Mouse (Mus musculus): ENCODE measurements around the gene Dach1. TPM values are rescaled to one million over a fixed set of nuclear protein-coding genes. Genes with fewer than 3 reads are reported as not detected.

The Dach1 gene
- 14.4 and 16.5 TPM in 2 replicates for polyA plus RNA-seq (2014; fragmentation: Nextera tagmentation; extraction: Ambion mirVana)

DNA sequence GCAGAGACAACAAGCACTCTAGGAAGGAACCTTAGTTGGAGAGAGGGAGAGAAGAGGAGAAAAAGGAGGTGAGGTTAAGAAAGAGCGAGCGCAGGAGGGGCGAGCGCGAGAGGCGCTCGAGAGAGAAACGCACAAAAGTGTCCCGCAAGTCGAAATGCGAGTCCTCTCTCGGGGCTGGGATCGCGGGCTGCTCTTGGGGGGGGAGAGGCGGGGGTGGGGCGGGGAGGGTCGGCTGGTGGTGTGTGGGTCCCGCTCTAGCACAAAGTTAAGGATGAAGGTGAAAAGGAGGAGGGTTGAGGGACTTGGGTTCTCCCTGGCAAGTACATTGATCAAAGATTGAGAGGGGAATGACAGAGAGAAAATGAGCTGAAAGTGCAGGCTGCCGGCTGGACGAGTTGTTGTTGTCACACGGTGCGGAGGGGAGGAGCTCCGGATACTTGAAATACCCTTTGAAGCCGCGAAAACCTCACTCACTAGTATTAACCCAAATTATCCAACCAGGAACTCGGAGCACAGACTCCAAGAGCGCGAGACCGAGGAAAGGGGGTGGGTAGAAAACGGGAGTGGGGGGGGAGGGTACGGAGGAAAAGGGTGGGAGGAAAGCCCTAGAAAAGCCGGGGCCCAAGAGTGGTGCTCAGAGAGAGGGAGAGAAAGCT lies at the start of gene Dach1:
Dach1 (minus strand) TSS at position 345 of the 656 bp plus-strand sequence.
- WGBS: under 1% methylated on average over 32 of the region's 32 CpGs
- ATAC-seq (ENCODE audit: insufficient number of reproducible peaks, low FRiP score, low TSS enrichment, low read depth) (peak; percentile 66), DNase-seq (ENCODE audit: low spot score) (peak; percentile 77)
- peak within 1 kb of the TSS; percentile 58 for H3K27ac ChIP-seq (replicated peaks; ENCODE audit: low read depth, low read length)
- no peaks in the 10 kb centered on the region for H3K36me3 ChIP-seq (ENCODE audit: control insufficient read depth, insufficient read depth, low read length)
- peak within 1 kb of the TSS; percentile 86 for H3K4me3 ChIP-seq (ENCODE audit: low read depth, low read length)
- peak within 1 kb of the TSS; percentile 89 for H3K9ac ChIP-seq (ENCODE audit: low read length)
- H3K9me3 ChIP-seq (ENCODE audit: control insufficient read depth, low read length): no peaks in the 10 kb centered on the region
- no peaks in the 10 kb centered on the region for H3K4me1 ChIP-seq (ENCODE audit: control insufficient read depth, insufficient read depth, low read length)
- H3K4me2 ChIP-seq (ENCODE audit: low read depth, severe bottlenecking): peak within 1 kb of the TSS; percentile 76
- no peaks in the 10 kb centered on the region for H3K27me3 ChIP-seq (ENCODE audit: control insufficient read depth, insufficient read depth, low read length)

DNA sequence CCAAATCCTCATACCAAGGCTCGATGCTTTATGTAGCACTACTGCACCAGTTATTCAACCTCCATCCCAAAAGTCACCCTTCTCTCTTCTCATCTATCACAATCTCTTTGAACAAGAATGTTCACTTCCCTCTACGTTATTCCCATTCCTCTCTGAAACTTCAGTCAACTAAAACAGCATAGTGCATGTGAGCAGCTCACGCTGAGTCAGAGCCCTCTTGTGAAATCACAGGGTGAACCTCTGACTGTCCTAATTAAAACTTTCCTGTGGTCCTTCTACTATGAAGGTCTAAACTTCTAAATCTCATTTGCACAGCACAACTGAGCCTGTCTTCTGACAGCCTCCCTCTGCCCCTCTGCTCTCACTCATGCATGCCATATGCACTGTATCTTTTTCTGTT lies 30.5 kb upstream of the Dach1 start:
- no peak for ATAC-seq (ENCODE audit: insufficient number of reproducible peaks, low FRiP score, low TSS enrichment, low read depth)
- no peaks in the 10 kb centered on the region for H3K27me3 ChIP-seq (ENCODE audit: control insufficient read depth, insufficient read depth, low read length)
- H3K4me2 ChIP-seq (ENCODE audit: low read depth, severe bottlenecking): no peak overlapping the region

DNA sequence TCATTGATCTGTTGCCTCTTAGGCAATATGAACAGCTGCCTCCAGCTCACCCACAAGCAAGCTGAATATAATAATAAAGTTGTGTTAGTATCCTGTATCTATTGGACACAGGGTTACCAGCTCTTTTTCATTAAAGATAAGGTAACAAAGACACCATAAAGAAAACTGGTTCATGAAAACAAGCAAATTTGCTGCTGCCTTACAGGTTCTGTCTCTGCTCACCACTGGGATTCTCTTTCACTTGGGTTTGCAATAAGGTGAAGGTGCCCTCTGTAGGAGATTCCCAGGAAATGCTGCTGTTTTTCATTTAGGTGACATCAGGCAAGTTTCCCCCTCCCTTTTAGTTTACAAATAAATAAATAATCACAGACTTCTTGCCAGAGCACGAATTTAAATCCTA lies 12.0 kb upstream of the Dach1 start:
- no peaks in the 10 kb centered on the region for H3K36me3 ChIP-seq (ENCODE audit: control insufficient read depth, insufficient read depth, low read length)
- ATAC-seq (ENCODE audit: insufficient number of reproducible peaks, low FRiP score, low TSS enrichment, low read depth) (no peak), DNase-seq (ENCODE audit: low spot score) (peak; percentile 35)
- H3K4me2 ChIP-seq (ENCODE audit: low read depth, severe bottlenecking): no peak overlapping the region
- H3K4me3 ChIP-seq (ENCODE audit: low read depth, low read length): no peak overlapping the region
- no peaks in the 10 kb centered on the region for H3K9me3 ChIP-seq (ENCODE audit: control insufficient read depth, low read length)
- H3K27me3 ChIP-seq (ENCODE audit: control insufficient read depth, insufficient read depth, low read length): no peaks in the 10 kb centered on the region
- 2% methylated on average over 1 of the region's 1 CpGs for WGBS
- H3K4me1 ChIP-seq (ENCODE audit: control insufficient read depth, insufficient read depth, low read length): no peaks in the 10 kb centered on the region
- H3K9ac ChIP-seq (ENCODE audit: low read length): no peak overlapping the region
- no peak overlapping the region for H3K27ac ChIP-seq (replicated peaks; ENCODE audit: low read depth, low read length)

More for the DNA sequence above, 30.5 kb upstream of the Dach1 start:
- WGBS: 83% methylated on average over 3 of the region's 3 CpGs
- Histone ChIP-seq H3K4me1 (ENCODE audit: control insufficient read depth, insufficient read depth, low read length) (no peaks in the 10 kb centered on the region), H3K9ac (ENCODE audit: low read length) (no peak overlapping the region), H3K4me3 (ENCODE audit: low read depth, low read length) (no peak overlapping the region), H3K27ac (replicated peaks; ENCODE audit: low read depth, low read length) (no peak overlapping the region), H3K36me3 (ENCODE audit: control insufficient read depth, insufficient read depth, low read length) (no peaks in the 10 kb centered on the region), H3K9me3 (ENCODE audit: control insufficient read depth, low read length) (no peaks in the 10 kb centered on the region)
- no peak for DNase-seq (ENCODE audit: low spot score)

DNA sequence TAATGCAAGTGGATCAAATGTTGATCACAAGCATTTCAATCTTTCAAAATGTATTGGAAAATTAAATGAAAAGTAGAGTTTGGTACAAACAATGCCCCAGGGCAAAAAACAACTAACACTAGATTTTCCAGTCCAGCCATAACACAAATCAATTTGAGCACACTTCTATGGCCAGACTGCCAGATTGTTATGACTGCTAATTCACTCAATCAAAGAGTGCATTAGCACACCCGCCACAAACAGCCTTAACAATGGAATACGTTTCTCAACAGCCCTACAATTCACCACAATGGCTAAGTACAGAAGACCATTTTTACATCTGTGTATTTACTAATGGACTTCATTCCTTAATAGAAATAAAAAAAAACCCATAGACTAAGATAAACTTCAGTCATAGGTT lies 4.3 kb upstream of the Dach1 start:
- no peaks in the 10 kb centered on the region for H3K36me3 ChIP-seq (ENCODE audit: control insufficient read depth, insufficient read depth, low read length)
- DNase-seq (ENCODE audit: low spot score) (no peak), ATAC-seq (ENCODE audit: insufficient number of reproducible peaks, low FRiP score, low TSS enrichment, low read depth) (no peak)
- no peak overlapping the region for H3K9ac ChIP-seq (ENCODE audit: low read length)
- no peak overlapping the region for H3K4me2 ChIP-seq (ENCODE audit: low read depth, severe bottlenecking)
- H3K4me1 ChIP-seq (ENCODE audit: control insufficient read depth, insufficient read depth, low read length): no peaks in the 10 kb centered on the region
- H3K9me3 ChIP-seq (ENCODE audit: control insufficient read depth, low read length): no peaks in the 10 kb centered on the region
- H3K4me3 ChIP-seq (ENCODE audit: low read depth, low read length): no peak overlapping the region
- H3K27me3 ChIP-seq (ENCODE audit: control insufficient read depth, insufficient read depth, low read length): no peaks in the 10 kb centered on the region
- no peak overlapping the region for H3K27ac ChIP-seq (replicated peaks; ENCODE audit: low read depth, low read length)
- 13% methylated on average over 2 of the region's 2 CpGs for WGBS

DNA sequence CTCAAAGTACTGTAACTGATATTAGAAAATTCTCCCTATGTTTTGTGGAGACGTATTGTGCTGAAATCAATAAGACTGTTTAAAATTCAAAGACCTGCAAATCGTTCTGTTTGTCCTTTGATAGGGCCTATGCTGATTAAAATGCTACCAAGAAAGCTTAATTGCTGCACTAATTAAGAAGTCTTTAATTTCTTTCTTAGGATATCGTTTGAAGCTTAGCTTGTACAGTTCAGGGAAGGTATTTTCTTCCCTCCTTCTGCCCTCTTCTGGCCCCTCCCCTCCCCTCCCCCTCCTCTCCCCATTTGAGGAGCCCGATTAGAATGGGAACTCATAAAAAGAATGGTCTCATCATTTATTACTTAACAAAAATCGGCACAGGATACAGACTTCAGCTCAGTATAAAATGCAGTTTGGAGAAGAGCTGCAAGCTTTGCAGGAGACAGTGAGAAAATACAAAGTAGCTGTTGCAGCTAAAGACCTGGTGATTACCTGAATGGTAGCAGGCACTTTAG lies 2.9 kb upstream of the Dach1 start:
- ATAC-seq (ENCODE audit: insufficient number of reproducible peaks, low FRiP score, low TSS enrichment, low read depth) (no peak), DNase-seq (ENCODE audit: low spot score) (no peak)
- 9% methylated on average over 5 of the region's 5 CpGs for WGBS
- Histone ChIP-seq H3K27me3 (ENCODE audit: control insufficient read depth, insufficient read depth, low read length) (no peaks in the 10 kb centered on the region), H3K4me3 (ENCODE audit: low read depth, low read length) (no peak overlapping the region), H3K9me3 (ENCODE audit: control insufficient read depth, low read length) (no peaks in the 10 kb centered on the region), H3K9ac (ENCODE audit: low read length) (no peak overlapping the region), H3K4me2 (ENCODE audit: low read depth, severe bottlenecking) (no peak overlapping the region; the same call in 1 of the 2 replicates), H3K36me3 (ENCODE audit: control insufficient read depth, insufficient read depth, low read length) (no peaks in the 10 kb centered on the region), H3K27ac (replicated peaks; ENCODE audit: low read depth, low read length) (no peak overlapping the region), H3K4me1 (ENCODE audit: control insufficient read depth, insufficient read depth, low read length) (no peaks in the 10 kb centered on the region)

DNA sequence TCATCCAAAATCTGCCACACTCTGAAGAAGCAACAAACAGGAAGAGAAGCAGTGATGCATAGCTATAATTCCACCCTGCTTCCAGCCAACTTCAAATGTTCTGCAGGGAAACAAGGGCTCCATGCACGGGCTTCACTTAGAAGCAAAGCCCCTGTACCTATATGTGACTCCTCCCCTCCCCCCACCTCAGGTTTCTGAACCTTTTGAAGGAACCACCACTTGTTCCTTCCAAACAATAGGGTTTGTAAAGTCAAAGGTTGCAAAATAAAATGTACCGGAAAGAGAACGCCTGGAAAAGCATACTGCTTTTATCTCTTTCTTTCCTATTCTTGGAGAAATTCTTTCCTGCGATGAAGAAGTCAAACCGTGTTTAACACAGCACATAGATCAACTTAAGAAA lies 2.3 kb upstream of the Dach1 start:
- Histone ChIP-seq H3K36me3 (ENCODE audit: control insufficient read depth, insufficient read depth, low read length) (no peaks in the 10 kb centered on the region), H3K4me1 (ENCODE audit: control insufficient read depth, insufficient read depth, low read length) (no peaks in the 10 kb centered on the region), H3K4me2 (ENCODE audit: low read depth, severe bottlenecking) (no peak overlapping the region), H3K9ac (ENCODE audit: low read length) (no peak overlapping the region), H3K4me3 (ENCODE audit: low read depth, low read length) (no peak overlapping the region), H3K27ac (replicated peaks; ENCODE audit: low read depth, low read length) (no peak overlapping the region), H3K9me3 (ENCODE audit: control insufficient read depth, low read length) (no peaks in the 10 kb centered on the region), H3K27me3 (ENCODE audit: control insufficient read depth, insufficient read depth, low read length) (no peaks in the 10 kb centered on the region)
- ATAC-seq (ENCODE audit: insufficient number of reproducible peaks, low FRiP score, low TSS enrichment, low read depth) (no peak), DNase-seq (ENCODE audit: low spot score) (peak; percentile 35)
- 7% methylated on average over 5 of the region's 5 CpGs for WGBS

DNA sequence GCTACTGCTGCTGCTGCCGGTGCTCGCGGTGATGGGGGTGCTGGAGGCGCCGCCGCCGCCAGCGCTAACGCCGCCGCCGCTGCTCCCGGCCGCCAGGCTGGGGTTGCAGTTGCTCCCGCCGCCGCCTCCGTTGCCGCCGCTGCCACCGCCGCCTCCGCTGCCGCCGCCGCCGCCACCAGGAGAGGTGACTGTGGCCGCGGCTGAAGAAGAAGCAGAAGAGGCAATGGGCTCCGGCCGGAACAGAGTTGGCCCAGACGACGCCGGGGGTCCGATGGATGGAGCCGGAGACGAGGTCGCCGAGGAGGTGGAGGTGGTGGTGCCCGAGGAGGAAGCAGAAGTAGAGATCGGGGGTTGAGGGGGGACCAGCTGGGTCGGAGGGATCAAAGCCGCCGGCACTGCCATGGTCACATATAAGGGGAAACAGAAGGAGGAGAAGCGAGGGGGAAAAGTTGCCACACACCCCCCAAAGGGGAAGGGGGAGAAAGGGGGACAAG lies 610 bp downstream of the Dach1 start:
- Histone ChIP-seq H3K9ac (ENCODE audit: low read length) (peak overlapping the region; percentile 89), H3K27me3 (ENCODE audit: control insufficient read depth, insufficient read depth, low read length) (no peaks in the 10 kb centered on the region), H3K9me3 (ENCODE audit: control insufficient read depth, low read length) (no peaks in the 10 kb centered on the region), H3K27ac (replicated peaks; ENCODE audit: low read depth, low read length) (peak overlapping the region; percentile 58), H3K4me1 (ENCODE audit: control insufficient read depth, insufficient read depth, low read length) (no peaks in the 10 kb centered on the region), H3K36me3 (ENCODE audit: control insufficient read depth, insufficient read depth, low read length) (no peaks in the 10 kb centered on the region), H3K4me2 (ENCODE audit: low read depth, severe bottlenecking) (peak overlapping the region; percentile 76), H3K4me3 (ENCODE audit: low read depth, low read length) (peak overlapping the region; percentile 86)
- ATAC-seq (ENCODE audit: insufficient number of reproducible peaks, low FRiP score, low TSS enrichment, low read depth) (peak; percentile 2; the same call in 1 of the 2 replicates), DNase-seq (ENCODE audit: low spot score) (peak; percentile 72)
- under 1% methylated on average over 43 of the region's 45 CpGs for WGBS

DNA sequence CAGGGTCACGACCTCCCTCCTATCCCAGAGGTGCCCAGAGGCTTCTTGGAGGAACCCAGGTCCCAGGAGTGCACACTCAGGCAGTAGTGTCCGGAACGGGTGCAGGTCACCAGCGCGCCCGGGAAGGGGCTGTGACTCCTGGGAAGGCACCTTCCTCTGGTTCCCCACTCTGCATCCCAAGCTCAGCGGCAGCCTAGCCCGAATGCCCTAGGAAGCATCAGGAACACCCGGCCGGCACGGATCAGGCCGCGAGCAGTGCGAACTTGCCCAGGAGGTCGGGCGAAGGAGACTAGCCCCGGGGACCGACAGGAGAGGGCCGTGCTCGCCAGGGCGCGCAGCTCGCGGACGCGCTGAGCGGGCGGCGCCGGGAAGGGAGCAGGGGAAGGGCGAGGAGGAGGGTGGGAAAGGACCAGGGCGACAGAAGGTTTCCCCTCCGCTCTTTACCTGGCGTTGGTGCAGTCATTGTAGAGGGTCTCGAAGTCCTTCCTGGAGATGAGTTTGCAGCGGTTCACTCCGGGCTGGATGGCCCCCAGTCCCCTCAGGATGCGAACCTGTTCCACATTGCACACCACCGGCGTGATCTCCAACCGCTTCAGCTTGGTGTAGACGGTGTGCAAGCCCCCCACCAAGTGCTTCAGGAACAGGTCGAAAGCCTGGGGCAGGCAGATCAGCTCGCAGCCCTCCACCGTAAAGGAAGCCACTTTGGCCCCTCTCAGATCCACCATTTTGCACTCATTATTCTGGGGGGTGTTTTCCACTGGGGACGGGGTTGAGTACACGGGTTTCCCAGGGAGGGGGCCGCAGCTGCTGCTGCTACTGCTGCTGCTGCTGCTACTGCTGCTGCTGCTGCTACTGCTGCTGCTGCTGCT lies 1.3 kb downstream of the Dach1 start:
- Histone ChIP-seq H3K4me3 (ENCODE audit: low read depth, low read length) (peak overlapping the region; percentile 86), H3K9me3 (ENCODE audit: control insufficient read depth, low read length) (no peaks in the 10 kb centered on the region), H3K27me3 (ENCODE audit: control insufficient read depth, insufficient read depth, low read length) (no peaks in the 10 kb centered on the region), H3K27ac (replicated peaks; ENCODE audit: low read depth, low read length) (peak overlapping the region; percentile 58), H3K36me3 (ENCODE audit: control insufficient read depth, insufficient read depth, low read length) (no peaks in the 10 kb centered on the region), H3K4me2 (ENCODE audit: low read depth, severe bottlenecking) (peak overlapping the region; percentile 76), H3K9ac (ENCODE audit: low read length) (peak overlapping the region; percentile 89), H3K4me1 (ENCODE audit: control insufficient read depth, insufficient read depth, low read length) (no peaks in the 10 kb centered on the region)
- ATAC-seq (ENCODE audit: insufficient number of reproducible peaks, low FRiP score, low TSS enrichment, low read depth) (peak; percentile 55), DNase-seq (ENCODE audit: low spot score) (peak; percentile 75)
- under 1% methylated on average over 43 of the region's 48 CpGs for WGBS
